Mouse (Mus musculus): Measurements from ENCODE around the gene Retsat. TPM values are rescaled to one million over a fixed set of nuclear protein-coding genes. Genes with fewer than 3 reads are reported as not detected.

Retsat gene
- polyA plus RNA-seq, 1 experiment from 2014 or later, result 13.2 TPM

- no peak overlapping the region for H3K4me3 ChIP-seq (replicated peaks)
- 0 out of 2 replicates have a peak, but pooled peaks cover 4% of the 10 kb centered on the region for H3K4me1 ChIP-seq (replicated peaks)
- no peak overlapping the region for H3K4me2 ChIP-seq
- peaks cover 8% of the 10 kb centered on the region; the same call in 1 of the 2 replicates for H3K36me3 ChIP-seq
- no peaks in the 10 kb centered on the region for H3K9me3 ChIP-seq (replicated peaks)
- H3K27ac ChIP-seq, result no peak overlapping the region
- 6% methylated on average over 4 of the region's 4 CpGs for WGBS (ENCODE audit: insufficient replicate concordance)
- H3K9ac ChIP-seq, result no peak overlapping the region
- DNase-seq (peak; percentile 68), ATAC-seq (ENCODE audit: low read depth) (peak; percentile 41; the same call in 1 of the 2 replicates)
- no peaks in the 10 kb centered on the region for H3K27me3 ChIP-seq
Measured at GRCm38 (mm10) chr6:72566044-72566443, 32.2 kb upstream of the Retsat start.

- Histone ChIP-seq H3K4me3 (replicated peaks) (no peak overlapping the region), H3K4me2 (no peak overlapping the region), H3K4me1 (replicated peaks) (0 out of 2 replicates have a peak, but pooled peaks cover 4% of the 10 kb centered on the region), H3K27me3 (no peaks in the 10 kb centered on the region), H3K9me3 (replicated peaks) (no peaks in the 10 kb centered on the region), H3K36me3 (peaks cover 8% of the 10 kb centered on the region; the same call in 1 of the 2 replicates), H3K27ac (no peak overlapping the region), H3K9ac (no peak overlapping the region)
- WGBS (ENCODE audit: insufficient replicate concordance), result 64% methylated on average over 5 of the region's 5 CpGs
- ATAC-seq (ENCODE audit: low read depth), result no peak
- no peak for DNase-seq
Measured at GRCm38 (mm10) chr6:72567508-72567907, 30.8 kb upstream of the Retsat start.

- ATAC-seq (ENCODE audit: low read depth) (no peak), DNase-seq (no peak)
- Histone ChIP-seq H3K27me3 (no peaks in the 10 kb centered on the region), H3K4me2 (no peak overlapping the region), H3K9ac (no peak overlapping the region), H3K4me3 (replicated peaks) (no peak overlapping the region), H3K27ac (no peak overlapping the region), H3K9me3 (replicated peaks) (no peaks in the 10 kb centered on the region), H3K36me3 (peaks cover 8% of the 10 kb centered on the region; the same call in 1 of the 2 replicates), H3K4me1 (replicated peaks) (0 out of 2 replicates have a peak, but pooled peaks cover 4% of the 10 kb centered on the region)
- WGBS (ENCODE audit: insufficient replicate concordance), result 84% methylated on average over 10 of the region's 10 CpGs
Measured at GRCm38 (mm10) chr6:72568736-72569135, 29.5 kb upstream of the Retsat start.

GRCm38 (mm10) chr6:72570644-72571397, 27.5 kb upstream of the Retsat start:
- ATAC-seq (ENCODE audit: low read depth) (no peak), DNase-seq (no peak)
- 79% methylated on average over 10 of the region's 10 CpGs for WGBS (ENCODE audit: insufficient replicate concordance)
- Histone ChIP-seq H3K27me3 (no peaks in the 10 kb centered on the region), H3K4me2 (no peak overlapping the region), H3K9me3 (replicated peaks) (no peaks in the 10 kb centered on the region), H3K4me3 (replicated peaks) (no peak overlapping the region), H3K36me3 (peaks cover 8% of the 10 kb centered on the region; the same call in 1 of the 2 replicates), H3K4me1 (replicated peaks) (0 out of 2 replicates have a peak, but pooled peaks cover under 1% of the 10 kb centered on the region), H3K27ac (no peak overlapping the region), H3K9ac (no peak overlapping the region)

GRCm38 (mm10) chr6:72571826-72572225, 26.4 kb upstream of the Retsat start:
- Histone ChIP-seq H3K9me3 (replicated peaks) (no peaks in the 10 kb centered on the region), H3K4me1 (replicated peaks) (no peaks in the 10 kb centered on the region), H3K36me3 (peaks cover 8% of the 10 kb centered on the region; the same call in 1 of the 2 replicates), H3K27me3 (no peaks in the 10 kb centered on the region), H3K9ac (no peak overlapping the region), H3K27ac (no peak overlapping the region), H3K4me3 (replicated peaks) (no peak overlapping the region), H3K4me2 (no peak overlapping the region)
- 54% methylated on average over 3 of the region's 3 CpGs for whole genome bisulfite sequencing (ENCODE audit: insufficient replicate concordance)
- ATAC-seq (ENCODE audit: low read depth) (no peak), DNase-seq (no peak)

GRCm38 (mm10) chr6:72576041-72576440, 22.2 kb upstream of the Retsat start:
- 82% methylated on average over 3 of the region's 3 CpGs for WGBS (ENCODE audit: insufficient replicate concordance)

GRCm38 (mm10) chr6:72581625-72582382, 16.5 kb upstream of the Retsat start:
- no peak overlapping the region for H3K9ac ChIP-seq

More at GRCm38 (mm10) chr6:72576041-72576440, 22.2 kb upstream of the Retsat start:
- Histone ChIP-seq H3K36me3 (peaks cover 4% of the 10 kb centered on the region; the same call in 1 of the 2 replicates), H3K4me1 (replicated peaks) (no peaks in the 10 kb centered on the region), H3K4me2 (no peak overlapping the region), H3K27me3 (no peaks in the 10 kb centered on the region), H3K9ac (no peak overlapping the region), H3K9me3 (replicated peaks) (no peaks in the 10 kb centered on the region), H3K27ac (no peak overlapping the region), H3K4me3 (replicated peaks) (no peak overlapping the region)
- DNase-seq (no peak), ATAC-seq (ENCODE audit: low read depth) (no peak)

GRCm38 (mm10) chr6:72583211-72583839, 14.9 kb upstream of the Retsat start:
- Histone ChIP-seq H3K9me3 (replicated peaks) (no peaks in the 10 kb centered on the region), H3K27ac (no peak overlapping the region), H3K36me3 (0 out of 2 replicates have a peak, but pooled peaks cover 12% of the 10 kb centered on the region), H3K4me2 (no peak overlapping the region), H3K27me3 (no peaks in the 10 kb centered on the region), H3K4me3 (replicated peaks) (no peak overlapping the region), H3K9ac (no peak overlapping the region), H3K4me1 (replicated peaks) (0 out of 2 replicates have a peak, but pooled peaks cover 9% of the 10 kb centered on the region)
- 67% methylated on average over 4 of the region's 4 CpGs for WGBS (ENCODE audit: insufficient replicate concordance)
- ATAC-seq (ENCODE audit: low read depth), result no peak
- no peak for DNase-seq

More at GRCm38 (mm10) chr6:72581625-72582382, 16.5 kb upstream of the Retsat start:
- no peak overlapping the region for H3K27ac ChIP-seq
- H3K36me3 ChIP-seq, result 0 out of 2 replicates have a peak, but pooled peaks cover 6% of the 10 kb centered on the region
- no peak for DNase-seq
- WGBS (ENCODE audit: insufficient replicate concordance), result 63% methylated on average over 11 of the region's 11 CpGs
- ATAC-seq (ENCODE audit: low read depth), result no peak
- 0 out of 2 replicates have a peak, but pooled peaks cover 9% of the 10 kb centered on the region for H3K4me1 ChIP-seq (replicated peaks)
- H3K4me2 ChIP-seq, result no peak overlapping the region
- H3K4me3 ChIP-seq (replicated peaks), result no peak overlapping the region
- no peaks in the 10 kb centered on the region for H3K9me3 ChIP-seq (replicated peaks)
- no peaks in the 10 kb centered on the region for H3K27me3 ChIP-seq

- peak overlapping the region; percentile 18; the same call in 1 of the 2 replicates for H3K27ac ChIP-seq
- H3K4me3 ChIP-seq (replicated peaks), result no peak overlapping the region
- no peaks in the 10 kb centered on the region for H3K27me3 ChIP-seq
- no peaks in the 10 kb centered on the region for H3K9me3 ChIP-seq (replicated peaks)
- 75% methylated on average over 11 of the region's 11 CpGs for WGBS (ENCODE audit: insufficient replicate concordance)
- H3K36me3 ChIP-seq, result 0 out of 2 replicates have a peak, but pooled peaks cover 10% of the 10 kb centered on the region
- no peak overlapping the region for H3K9ac ChIP-seq
- no peak overlapping the region for H3K4me2 ChIP-seq
- 0 out of 2 replicates have a peak, but pooled peaks cover 9% of the 10 kb centered on the region for H3K4me1 ChIP-seq (replicated peaks)
- peak; percentile 26; the same call in 1 of the 2 replicates for ATAC-seq (ENCODE audit: low read depth)
- no peak for DNase-seq
Measured at GRCm38 (mm10) chr6:72584154-72584553, 14.1 kb upstream of the Retsat start.

- Histone ChIP-seq H3K4me3 (replicated peaks) (no peak overlapping the region), H3K9me3 (replicated peaks) (no peaks in the 10 kb centered on the region), H3K36me3 (0 out of 2 replicates have a peak, but pooled peaks cover 7% of the 10 kb centered on the region), H3K9ac (no peak overlapping the region), H3K4me2 (no peak overlapping the region), H3K27ac (no peak overlapping the region), H3K27me3 (no peaks in the 10 kb centered on the region), H3K4me1 (replicated peaks) (0 out of 2 replicates have a peak, but pooled peaks cover 9% of the 10 kb centered on the region)
- no peak for DNase-seq
- 51% methylated on average over 3 of the region's 3 CpGs for WGBS (ENCODE audit: insufficient replicate concordance)
- no peak for ATAC-seq (ENCODE audit: low read depth)
Measured at GRCm38 (mm10) chr6:72586701-72587100, 11.6 kb upstream of the Retsat start.

- no peak for DNase-seq
- no peaks in the 10 kb centered on the region for H3K9me3 ChIP-seq (replicated peaks)
- ATAC-seq (ENCODE audit: low read depth), result no peak
- 0 out of 2 replicates have a peak, but pooled peaks cover 7% of the 10 kb centered on the region for H3K4me1 ChIP-seq (replicated peaks)
- no peak overlapping the region for H3K4me3 ChIP-seq (replicated peaks)
- H3K27me3 ChIP-seq, result no peaks in the 10 kb centered on the region
- H3K36me3 ChIP-seq, result 0 out of 2 replicates have a peak, but pooled peaks cover 7% of the 10 kb centered on the region
- no peak overlapping the region for H3K4me2 ChIP-seq
- H3K27ac ChIP-seq, result no peak overlapping the region
- H3K9ac ChIP-seq, result no peak overlapping the region
Measured at GRCm38 (mm10) chr6:72588307-72588706, 10.0 kb upstream of the Retsat start.
